Mouse (Mus musculus) CD4-positive, CD25-positive, alpha-beta regulatory T cell, adult 4 months (primary cell): ENCODE measurements around the gene Hbb-bs. TPM values are rescaled to one million over a fixed set of nuclear protein-coding genes. Genes with fewer than 3 reads are reported as not detected.
"Not testable (repeated sequence)": the region's sequence is repeated elsewhere in the genome, so short reads cannot be mapped to it uniquely, and the experiment has no call there.

ENCODE experiments used
- ATAC-seq: one replicate; pipeline ENCODE4 v1.8.0; 2017
- polyA plus RNA-seq, 2 experiments: library from polyadenylated mRNA; unstranded; fragments of 100-300 nt; shearing (Covaris generic); gene quantifications; one replicate each; pipeline ENCODE4 v1.2.1; 2017

Hbb-bs gene
- 1 to 10 TPM; 3.4 to 7.7 TPM for polyA plus RNA-seq

- ATAC-seq: no peak
Observed at GRCm38 (mm10) chr7:103827808-103828207, at the start of gene Hbb-bs. Gene Hbb-bs, minus strand, starts transcription at chr7:103828096.

GRCm38 (mm10) chr7:103877093-103877492 is 49.2 kb upstream of the Hbb-bs start:
- ATAC-seq: no peak

GRCm38 (mm10) chr7:103874451-103874850 is 46.6 kb upstream of the Hbb-bs start:
- ATAC-seq: no peak

- no peak for ATAC-seq
Observed at GRCm38 (mm10) chr7:103873064-103873463, 45.2 kb upstream of the Hbb-bs start.

- ATAC-seq: no peak
Observed at GRCm38 (mm10) chr7:103870667-103871066, 42.8 kb upstream of the Hbb-bs start.

- ATAC-seq: no peak
Observed at GRCm38 (mm10) chr7:103865716-103866115, 37.8 kb upstream of the Hbb-bs start.

GRCm38 (mm10) chr7:103861531-103861930 is 33.6 kb upstream of the Hbb-bs start:
- ATAC-seq: no peak

GRCm38 (mm10) chr7:103860855-103861254 is 33.0 kb upstream of the Hbb-bs start:
- ATAC-seq: no peak

- ATAC-seq: no peak
Observed at GRCm38 (mm10) chr7:103859076-103859475, 31.2 kb upstream of the Hbb-bs start.

GRCm38 (mm10) chr7:103854669-103855068 is 26.8 kb upstream of the Hbb-bs start:
- no peak for ATAC-seq

- ATAC-seq: no peak
Observed at GRCm38 (mm10) chr7:103853090-103853489, 25.2 kb upstream of the Hbb-bs start, which contains the start of gene Hbb-y. Gene Hbb-y, minus strand, starts transcription at chr7:103853216.

GRCm38 (mm10) chr7:103844525-103845325 is 16.8 kb upstream of the Hbb-bs start:
- ATAC-seq: no peak

- no peak for ATAC-seq
Observed at GRCm38 (mm10) chr7:103843034-103843433, 15.1 kb upstream of the Hbb-bs start, which contains the start of gene Hbb-bh1. Gene Hbb-bh1, minus strand, starts transcription at chr7:103843164.

GRCm38 (mm10) chr7:103840268-103840667 is 12.4 kb upstream of the Hbb-bs start, which contains the start of gene Hbb-bh2:
Gene Hbb-bh2, minus strand, starts transcription at chr7:103840520.
- ATAC-seq: no peak

- not testable (repeated sequence) for ATAC-seq
Observed at GRCm38 (mm10) chr7:103827139-103827538, 757 bp downstream of the Hbb-bs start.

GRCm38 (mm10) chr7:103826255-103826887 is 1.5 kb downstream of the Hbb-bs start:
- no peak for ATAC-seq

GRCm38 (mm10) chr7:103825536-103826254 is 2.2 kb downstream of the Hbb-bs start:
- ATAC-seq: no peak

- ATAC-seq: no peak
Observed at GRCm38 (mm10) chr7:103824597-103824996, 3.3 kb downstream of the Hbb-bs start.

- not testable (repeated sequence) for ATAC-seq
Observed at GRCm38 (mm10) chr7:103815085-103815484, 12.8 kb downstream of the Hbb-bs start.

GRCm38 (mm10) chr7:103813766-103814165 is 14.1 kb downstream of the Hbb-bs start, which contains the start of gene Hbb-bt:
Gene Hbb-bt, minus strand, starts transcription at chr7:103813996.
- no peak for ATAC-seq

- not testable (repeated sequence) for ATAC-seq
Observed at GRCm38 (mm10) chr7:103813152-103813551, 14.7 kb downstream of the Hbb-bs start.

GRCm38 (mm10) chr7:103812174-103812573 is 15.7 kb downstream of the Hbb-bs start:
- no peak for ATAC-seq
